Mouse (Mus musculus): ENCODE data around the gene Nfkbie.

Nfkbie gene

DNA sequence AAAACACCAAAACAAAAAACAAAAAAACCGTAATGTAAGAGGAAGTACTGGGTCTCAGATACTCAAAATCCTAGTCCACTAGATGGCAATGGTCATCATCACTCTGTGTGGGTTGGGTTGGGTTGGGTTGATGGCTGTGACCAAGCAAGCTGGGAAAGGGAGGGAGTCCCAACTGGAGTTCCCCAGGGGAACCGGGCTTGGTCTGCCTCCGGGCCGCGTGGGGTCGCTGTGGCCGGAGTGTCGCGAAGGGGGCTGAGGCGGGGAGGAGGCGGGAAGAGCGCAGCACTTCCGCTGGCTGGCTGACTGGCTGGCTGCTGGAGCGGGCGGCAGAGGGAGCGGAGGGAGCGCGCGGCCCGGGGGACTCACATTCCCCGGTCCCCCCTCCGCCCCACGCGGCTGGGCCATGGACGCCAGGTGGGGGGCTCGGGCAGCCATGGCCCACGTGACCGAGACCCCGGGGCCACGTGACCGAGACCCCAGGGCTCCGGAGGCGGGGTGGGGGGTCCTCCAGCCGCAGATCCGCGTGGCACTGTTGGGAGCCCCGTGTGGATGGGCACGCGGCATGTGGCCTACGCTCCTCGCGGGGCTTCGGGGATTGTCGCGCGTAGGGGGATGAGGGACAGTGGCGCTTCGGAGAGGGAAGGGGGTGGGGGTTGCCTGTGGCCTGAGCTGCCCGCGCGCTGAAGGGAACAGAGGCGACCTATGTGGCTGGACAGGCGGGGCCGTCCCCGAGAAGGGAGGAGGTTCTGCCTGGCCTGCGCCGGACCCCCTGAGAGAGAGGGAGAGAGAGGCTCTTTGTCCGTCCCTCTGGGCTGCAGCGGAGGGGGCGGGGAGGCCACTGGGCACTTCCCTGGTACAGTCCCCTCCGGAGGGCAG lies 8.4 kb downstream of the Nfkbie start, which contains the start of gene Slc35b2:
Gene Slc35b2, plus strand, starts transcription at position 220 of the 876 bp plus-strand sequence.
- peak; percentile 95 to 96 for DNase-seq

DNA sequence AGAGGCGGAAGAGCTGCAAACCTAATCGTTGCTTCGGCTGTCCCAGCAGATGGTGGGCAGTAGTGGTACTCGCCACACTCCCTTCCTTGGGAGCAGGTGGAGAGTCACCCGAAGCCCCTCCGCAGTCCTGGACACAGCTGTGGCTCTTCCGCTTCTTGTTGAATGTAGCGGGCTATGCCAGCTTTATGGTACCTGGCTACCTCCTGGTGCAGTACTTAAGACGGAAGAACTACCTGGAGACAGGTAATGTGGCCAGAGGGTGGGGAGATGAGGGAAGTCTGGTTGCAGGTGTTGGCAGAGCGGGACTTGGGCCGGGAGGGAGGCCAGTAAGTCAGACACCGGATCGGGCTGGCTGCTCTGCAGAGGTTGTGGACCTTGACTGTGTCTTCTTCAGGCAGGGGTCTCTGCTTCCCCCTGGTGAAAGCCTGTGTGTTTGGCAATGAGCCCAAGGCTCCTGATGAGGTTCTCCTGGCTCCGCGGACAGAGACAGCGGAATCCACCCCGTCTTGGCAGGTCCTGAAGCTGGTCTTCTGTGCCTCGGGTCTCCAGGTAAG lies 9.1 kb downstream of the Nfkbie start:
- peak in 1 of 2 experiments; percentile 61 for DNase-seq

DNA sequence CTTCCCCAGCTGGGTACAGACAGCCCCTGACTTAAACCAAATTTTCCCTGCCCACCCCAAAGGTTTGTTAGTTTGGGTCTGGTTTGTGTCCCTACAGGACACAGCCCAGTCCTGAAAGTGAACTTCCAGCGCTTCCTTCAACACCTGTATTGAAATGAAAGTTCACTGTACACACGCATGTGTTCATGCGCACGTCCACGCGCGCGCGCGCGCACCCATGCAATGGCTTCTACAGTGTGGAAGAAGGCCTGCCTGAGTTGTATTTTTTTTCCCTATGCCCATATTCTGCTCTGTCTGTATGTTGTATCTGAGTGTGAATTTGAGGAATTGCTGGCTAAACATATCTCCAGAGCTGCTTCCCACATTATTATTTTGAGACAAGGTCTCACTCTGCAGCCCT lies 9.6 kb downstream of the Nfkbie start:
- no peak for DNase-seq

DNA sequence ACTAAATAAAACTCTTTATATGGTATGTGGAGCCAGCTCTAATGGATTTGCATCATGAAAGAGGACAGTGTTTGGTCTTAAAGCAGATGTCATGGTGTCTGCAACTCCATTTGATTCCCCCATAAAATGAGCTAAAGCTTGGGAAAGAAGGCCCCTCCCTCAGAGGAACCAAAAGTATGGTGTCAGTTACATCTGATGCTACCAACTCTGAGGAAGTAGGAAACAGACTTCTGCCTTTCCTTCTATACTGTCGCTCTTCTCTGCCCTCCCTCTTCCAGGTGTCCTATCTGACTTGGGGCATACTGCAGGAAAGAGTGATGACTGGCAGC lies 10.5 kb downstream of the Nfkbie start:
- DNase-seq, result no peak

DNA sequence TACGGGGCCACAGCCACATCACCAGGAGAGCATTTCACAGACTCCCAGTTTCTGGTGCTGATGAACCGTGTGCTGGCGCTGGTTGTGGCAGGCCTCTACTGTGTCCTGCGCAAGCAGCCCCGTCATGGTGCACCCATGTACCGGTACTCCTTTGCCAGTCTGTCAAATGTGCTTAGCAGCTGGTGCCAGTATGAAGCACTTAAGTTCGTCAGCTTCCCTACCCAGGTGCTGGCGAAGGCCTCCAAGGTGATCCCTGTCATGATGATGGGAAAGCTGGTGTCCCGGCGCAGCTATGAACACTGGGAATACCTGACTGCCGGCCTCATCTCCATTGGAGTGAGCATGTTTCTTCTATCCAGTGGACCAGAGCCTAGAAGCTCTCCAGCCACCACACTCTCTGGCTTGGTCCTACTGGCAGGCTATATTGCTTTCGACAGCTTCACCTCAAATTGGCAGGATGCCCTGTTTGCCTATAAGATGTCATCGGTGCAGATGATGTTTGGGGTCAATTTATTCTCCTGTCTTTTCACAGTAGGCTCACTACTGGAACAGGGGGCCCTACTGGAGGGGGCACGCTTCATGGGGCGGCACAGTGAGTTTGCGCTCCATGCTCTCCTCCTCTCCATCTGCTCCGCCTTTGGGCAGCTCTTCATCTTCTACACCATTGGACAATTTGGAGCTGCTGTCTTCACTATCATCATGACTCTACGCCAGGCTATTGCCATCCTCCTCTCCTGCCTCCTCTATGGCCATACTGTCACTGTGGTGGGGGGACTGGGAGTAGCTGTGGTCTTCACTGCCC lies 11.1 kb downstream of the Nfkbie start:
- DNase-seq, result peak; percentile 58 to 59

DNA sequence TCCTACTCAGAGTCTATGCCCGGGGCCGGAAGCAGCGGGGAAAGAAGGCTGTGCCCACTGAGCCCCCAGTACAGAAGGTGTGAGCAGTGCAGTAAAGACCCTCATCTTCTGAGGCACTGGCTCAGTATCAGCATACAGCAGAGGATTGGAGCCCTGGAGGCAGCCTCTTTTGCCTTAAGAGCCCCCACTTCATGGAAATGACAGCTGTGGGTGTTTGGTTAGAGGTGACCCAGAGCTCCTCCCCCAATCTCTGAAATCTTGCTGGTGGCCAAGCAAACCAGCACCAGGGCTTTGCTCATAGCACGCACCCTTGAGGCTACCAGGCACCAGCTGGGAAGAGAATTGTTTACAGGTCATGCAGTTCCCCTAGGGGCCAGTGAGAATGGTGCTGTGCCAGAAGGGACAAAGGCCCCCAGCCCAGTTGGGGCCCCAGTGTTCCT lies 11.7 kb downstream of the Nfkbie start:
- peak in 1 of 2 experiments; percentile 24 for DNase-seq

DNA sequence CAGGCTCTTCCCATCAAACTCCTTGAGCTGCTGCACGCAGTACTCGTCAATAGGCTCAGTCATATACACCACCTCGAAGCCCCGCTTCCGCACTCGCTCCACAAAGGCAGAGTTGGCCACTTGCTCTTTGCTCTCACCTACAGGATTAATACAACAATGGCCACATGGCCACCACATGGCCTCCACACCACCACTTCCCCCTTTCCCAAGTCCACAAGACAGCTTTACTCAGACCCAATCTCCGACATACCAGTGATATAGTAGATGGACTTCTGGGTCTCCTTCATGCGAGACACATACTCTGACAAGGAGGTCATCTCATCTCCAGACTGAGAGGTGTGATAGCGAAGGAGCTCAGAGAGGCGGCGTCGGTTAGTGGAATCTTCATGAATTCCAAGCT lies 13.5 kb downstream of the Nfkbie start:
- no peak for DNase-seq

DNA sequence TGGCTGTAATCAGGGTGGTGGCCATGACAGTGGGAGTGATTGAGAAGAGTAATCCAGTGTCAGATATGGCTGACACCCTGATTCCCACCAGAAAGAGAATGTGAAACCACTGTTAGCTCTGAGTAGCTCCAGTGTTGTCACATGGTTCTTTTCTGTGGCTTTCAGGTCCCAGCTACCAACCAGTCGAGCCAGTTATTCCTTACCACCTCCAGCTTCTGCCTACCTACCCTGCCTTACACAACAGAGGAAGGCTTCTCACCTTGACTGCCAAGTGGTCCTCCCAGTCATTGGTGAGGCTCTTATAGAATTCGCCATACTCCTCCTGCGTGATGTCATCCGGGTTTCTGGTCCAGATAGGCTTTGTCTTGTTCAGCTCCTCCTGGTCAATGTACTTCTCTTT lies 14.5 kb downstream of the Nfkbie start:
- DNase-seq, result no peak

DNA sequence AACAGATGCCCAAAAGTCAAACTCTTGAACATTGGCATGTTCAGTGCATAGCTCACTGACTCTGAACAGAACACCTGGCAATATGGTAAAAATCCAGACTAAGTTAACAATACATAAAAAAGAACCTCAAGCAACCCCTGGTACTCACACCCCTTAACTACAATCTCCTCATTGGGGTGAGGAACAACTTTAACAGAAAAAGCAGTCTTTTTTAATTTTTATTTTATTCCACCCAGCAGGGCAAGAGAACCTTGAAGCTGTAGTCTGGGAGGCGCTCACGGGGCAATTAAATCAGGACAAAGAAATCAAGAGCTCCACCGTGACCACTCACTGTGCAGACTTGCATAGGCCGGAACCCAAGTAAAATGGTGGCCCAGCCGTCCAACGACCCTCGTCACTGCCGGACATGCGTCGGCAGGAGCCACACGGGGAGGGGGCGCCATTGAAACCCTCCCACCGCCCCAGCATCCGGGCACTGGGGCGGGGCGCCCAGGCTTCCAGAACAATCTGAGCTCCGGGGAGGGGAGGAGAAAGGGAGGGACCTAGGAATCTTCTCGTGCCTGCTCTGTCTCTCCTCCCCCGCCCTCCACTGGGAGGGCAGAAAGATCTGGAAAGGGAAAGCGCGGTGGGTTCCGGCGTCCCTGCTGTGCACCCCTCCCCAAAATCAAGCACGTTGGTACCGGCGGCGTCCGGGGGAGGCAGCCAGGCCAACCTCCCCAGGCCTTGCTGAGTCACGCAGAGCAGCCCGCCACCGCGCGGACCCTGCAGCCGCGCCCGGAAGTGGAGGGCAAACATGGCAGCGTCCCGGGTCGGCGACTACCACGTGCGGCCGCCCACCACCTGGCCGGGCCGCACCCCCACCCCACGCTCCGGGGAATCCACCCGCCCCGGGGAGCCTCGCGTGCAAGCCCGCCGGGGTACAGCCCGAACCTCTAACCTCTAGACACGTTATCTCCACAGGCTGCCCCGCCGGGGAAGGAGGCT lies 16.9 kb downstream of the Nfkbie start:
- DNase-seq, result peak; percentile 82 to 86

DNA sequence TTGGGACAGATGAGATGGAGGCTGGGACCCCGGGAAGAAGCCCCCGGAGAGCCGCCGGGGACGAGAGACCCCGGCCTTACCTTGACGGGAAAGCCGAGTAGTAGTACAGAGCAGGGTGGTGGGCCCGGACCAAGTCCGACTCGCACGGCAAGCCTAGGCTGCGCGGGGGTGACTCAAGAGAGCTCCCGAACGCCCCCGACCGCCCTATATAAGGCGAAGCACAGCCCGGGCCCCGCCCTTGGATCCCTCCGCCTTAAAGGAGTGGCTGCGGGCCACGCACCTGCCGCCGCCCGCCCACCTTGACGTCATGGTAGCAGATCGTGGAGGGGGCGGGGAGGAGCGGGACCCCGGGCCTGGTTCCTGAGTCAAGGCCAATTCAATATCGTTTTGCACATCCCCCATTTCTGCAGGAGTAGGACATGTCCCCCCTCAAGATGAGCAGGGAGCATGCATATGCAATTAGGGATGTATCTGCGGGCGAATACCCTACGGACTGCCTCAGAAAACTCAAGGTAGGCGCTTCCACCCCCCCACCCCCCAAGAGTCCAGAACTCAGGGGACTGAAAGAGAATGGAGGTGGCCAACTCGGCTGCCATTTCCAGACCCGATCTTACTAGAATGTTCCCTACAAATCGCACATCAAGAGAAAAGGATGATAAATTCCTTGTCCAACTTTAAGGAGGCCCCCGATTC lies 17.7 kb downstream of the Nfkbie start, which contains the start of gene Hsp90ab1:
Gene Hsp90ab1, minus strand, starts transcription at position 185 of the 693 bp plus-strand sequence.
- DNase-seq, result peak; percentile 100

DNA sequence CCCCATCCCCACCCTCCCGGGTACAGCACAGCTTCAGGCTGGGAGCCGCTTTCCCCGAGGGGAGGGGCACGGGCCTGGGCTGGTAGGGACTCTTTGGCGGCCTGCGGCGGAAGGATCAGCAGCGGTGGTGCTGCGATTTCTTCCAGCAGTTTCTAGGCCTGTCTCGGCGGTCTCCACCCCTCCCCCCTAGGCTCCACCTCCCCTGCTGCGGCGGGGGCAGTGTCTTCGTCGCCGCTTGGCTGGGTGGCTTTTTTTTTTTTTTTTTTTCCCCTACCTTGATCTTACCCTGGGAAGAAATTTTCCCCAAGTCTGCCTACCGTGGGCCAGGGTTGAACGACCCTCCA lies 18.2 kb downstream of the Nfkbie start:
- DNase-seq, result peak; percentile 97 to 98

DNA sequence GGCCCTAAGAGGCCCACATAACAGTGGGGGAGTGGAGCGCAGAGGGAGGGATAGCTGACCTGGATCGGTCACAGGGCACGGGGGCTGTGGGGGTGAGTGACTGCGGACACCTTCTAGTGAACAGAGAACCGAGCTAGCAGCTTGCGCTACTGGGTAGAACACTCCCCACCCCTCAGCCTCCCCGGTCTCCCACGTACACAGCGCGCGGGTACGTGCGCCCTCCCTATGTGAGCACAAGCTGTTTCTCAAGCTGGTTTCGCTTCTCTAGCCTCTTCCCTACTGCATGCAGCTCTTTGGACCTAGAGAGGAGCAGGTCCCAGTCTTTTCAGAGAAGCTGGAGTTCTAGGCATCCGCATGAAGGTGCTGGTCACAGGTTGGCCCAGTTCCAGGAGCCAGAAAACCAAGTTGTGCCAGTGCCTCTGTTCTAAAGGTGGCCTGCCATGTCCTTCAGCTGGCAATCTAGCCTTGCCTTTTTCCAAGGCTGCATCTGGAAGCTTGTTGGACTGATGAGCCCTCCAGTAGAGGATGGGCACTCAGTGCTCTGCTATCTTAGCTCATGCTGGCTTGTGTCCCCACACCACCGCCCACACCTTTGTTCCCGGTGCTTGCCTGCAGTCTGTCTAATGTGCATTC lies 18.7 kb downstream of the Nfkbie start:
- DNase-seq, result peak; percentile 86 to 88

DNA sequence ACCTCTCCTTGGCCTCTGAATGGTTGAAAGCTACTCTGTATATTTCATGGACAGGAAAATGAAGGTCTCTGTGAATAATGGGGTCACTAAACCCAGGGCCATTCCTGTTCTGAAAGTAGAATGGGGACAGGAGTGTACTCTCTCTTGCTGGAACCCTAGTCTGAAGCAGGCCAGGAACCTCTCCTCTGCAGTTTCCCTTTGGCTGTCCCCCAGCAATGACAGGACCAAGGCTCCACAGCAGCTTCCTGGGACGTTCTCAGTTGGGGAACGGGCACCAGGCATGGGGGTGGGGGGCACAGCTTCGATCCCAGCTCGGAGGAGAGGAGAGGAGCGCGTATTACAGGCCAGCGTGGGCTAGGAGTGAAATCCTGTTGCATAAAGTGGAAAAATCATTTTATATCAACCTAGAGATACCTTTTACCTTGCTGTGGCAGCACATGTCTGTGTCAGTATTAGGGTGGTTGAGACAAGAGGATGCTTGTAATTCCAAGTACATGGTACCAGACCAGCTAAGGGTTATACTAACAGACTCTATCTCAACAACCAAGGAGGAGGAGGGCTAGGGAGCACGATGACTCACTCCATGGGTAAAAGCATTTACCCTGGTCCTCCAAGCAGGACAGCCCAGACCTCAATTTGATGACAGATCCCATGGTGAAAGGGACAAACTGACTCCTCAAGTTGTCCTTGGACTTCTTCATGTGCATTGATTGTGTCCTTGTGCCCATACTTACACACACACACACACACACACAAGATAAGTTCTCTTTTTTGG lies 19.8 kb downstream of the Nfkbie start:
- DNase-seq, result peak in 1 of 2 experiments; percentile 40

DNA sequence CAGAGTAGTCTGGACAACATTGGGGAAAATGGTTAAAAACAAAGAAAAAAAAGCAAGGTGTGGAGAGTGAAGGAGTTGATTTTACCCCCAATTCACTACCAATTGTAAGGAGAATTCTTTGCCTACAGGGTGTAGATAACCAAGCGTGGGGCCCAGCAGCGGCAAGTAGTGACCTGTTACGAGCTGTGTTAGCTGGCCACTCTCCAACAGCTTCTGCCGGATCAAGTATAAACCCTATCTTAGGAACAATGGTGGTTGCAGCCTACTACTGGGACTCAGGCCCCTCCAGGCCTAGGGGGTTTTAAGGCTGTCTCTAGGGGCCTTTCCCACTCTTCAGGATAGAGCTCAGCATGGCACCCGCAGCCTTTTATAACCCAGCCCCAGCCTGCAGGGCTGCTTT lies 22.7 kb downstream of the Nfkbie start:
- peak in 1 of 2 experiments; percentile 47 for DNase-seq

DNA sequence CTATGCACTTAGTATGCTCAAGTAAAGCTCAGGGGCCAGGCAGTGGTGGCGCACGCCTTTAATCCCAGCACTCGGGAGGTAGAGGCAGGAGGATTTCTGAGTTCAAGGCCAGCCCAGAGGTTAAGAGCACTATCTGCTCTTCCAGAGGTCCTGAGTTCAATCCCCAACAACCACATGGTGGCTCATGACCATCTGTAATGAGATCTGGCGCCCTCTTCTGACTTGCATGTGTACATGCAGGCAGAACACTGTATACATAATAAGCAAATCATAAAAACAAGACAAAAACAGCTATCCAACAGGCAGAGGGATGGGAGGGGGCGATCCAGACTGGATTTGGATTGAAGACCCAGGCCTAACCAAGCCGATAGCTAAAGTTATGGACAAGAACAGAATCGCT lies 23.3 kb downstream of the Nfkbie start:
- peak in 1 of 2 experiments; percentile 47 for DNase-seq

DNA sequence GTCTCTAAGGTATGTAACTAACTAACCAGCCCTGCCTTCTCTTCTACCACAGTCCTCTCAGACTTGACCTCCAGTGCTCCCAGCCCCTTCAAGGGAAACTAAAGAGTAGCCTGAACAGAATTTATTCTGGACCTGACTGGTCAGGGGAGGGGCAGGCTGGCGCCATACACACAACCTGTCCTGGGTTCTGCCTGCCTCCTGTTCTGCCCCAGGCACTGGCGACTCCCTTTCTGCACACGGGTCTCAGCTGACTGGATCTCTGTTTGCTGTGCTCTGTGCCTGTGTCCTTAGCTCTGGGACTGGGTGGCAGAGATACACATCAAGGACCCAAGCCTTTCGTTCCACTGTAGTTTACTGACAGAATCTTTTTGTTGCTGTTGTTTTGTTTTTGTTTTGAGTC lies 24.1 kb downstream of the Nfkbie start:
- no peak for DNase-seq

DNA sequence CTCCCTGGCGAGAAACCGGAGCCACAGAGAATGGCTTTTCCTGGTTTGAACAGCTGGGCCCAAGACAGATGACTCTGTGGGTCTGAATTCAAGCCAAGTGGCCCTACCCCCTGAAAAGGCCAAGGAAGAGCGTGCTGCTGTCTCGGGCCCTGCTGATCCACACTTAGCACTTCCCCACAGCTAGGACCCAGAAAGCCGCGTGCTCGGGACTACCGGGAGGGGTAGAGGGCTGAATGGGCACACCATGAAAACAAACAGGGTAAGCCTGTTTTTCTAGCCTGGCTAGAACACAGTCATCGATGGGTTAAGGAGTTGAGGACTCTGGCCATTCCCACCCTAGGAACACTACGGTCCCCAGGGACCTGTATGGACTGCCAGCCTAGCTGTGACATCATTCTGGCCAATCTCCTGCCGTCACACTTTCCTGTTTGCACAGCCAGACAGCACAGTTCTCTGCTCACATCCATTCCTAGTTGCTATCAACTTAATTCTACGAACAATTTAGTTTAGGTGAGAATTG lies 25.5 kb downstream of the Nfkbie start:
- DNase-seq, result peak in 1 of 2 experiments; percentile 44

DNA sequence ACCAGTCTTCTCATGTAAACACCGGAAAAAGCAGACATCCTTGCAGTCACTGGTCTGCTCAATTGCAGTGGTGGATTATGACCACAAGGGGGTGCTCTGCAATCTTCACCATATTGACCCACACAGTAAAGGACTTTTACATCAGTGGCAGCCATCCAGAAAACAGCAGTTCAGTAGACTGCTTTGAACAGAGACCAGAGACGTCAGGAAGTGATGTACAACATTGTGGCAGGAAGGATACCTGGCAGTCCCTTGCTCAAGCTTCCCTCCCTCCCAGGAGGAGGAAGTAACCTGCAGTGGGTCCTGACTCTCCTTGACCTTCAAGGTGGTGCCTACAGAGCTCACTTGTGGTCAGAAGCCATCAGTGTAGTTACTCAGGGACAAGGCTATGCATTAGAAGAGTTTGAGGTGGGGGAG lies 26.1 kb downstream of the Nfkbie start:
- DNase-seq, result peak; percentile 84 to 85

DNA sequence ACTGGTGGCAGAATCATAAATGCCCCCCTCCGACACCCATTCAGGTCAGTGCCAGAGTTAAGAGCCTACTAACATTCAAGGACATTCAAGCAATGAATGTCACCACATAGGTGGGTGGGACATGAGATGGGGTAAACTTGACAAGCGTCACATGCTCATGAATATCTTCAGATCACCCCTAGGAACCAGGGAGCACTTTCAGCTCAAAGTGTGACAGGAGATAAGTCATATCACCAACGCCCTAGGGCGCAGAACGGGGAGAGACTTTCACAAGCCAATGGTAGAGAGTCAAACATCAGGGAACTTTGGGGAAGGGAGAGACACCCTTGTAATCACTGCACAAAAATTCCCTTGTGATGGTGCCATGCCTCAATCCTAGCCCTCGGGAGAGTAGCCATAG lies 26.7 kb downstream of the Nfkbie start:
- DNase-seq, result no peak

All from cerebellum, postnatal 14 days (tissue).